Mouse (Mus musculus): ENCODE measurements at regions not wholly inside any gene's neighbourhood (a gene's known extent, or its start where the extent isn't known, plus 50 kb on each side); places are given as distances from the start of the nearest gene placed in this dataset.

GRCm38 (mm10) chr19:35595384-35595783 is 461.9 kb downstream of the Htr7 start:
- no peak for TF ChIP-seq CTCF (IDR thresholded peaks at IDR 0.05)
- TF ChIP-seq EP300 (IDR thresholded peaks at IDR 0.05): no peak

Measured in lung, postnatal 0 days (tissue).